In the genomic region with DNA sequence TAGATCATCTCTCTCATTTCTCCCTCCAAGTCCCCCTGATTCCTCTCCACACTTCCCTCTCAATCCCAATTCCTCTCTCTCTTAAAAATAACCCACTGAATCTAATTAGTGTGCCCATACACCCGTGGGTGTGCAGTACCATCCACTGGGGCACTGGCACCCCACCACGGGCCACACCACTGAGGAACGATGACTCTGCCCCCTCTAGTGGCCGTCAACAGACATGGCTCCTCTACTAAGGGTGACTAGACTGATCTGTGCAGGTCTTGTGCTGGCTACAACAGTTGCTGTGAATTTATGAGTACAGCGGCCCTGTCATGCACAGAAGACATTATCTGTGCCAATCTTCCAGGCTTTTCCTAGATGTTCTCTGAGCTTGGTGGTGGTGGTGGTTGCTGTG, we compare ENCODE assay signal across 11 mouse cellular contexts. TPM values are rescaled to one million over a fixed set of nuclear protein-coding genes. Genes with fewer than 3 reads are reported as not detected.
A peak's percentile ranks its signal among the peaks of the same experiment; 100 is the strongest.
DNase-seq lines count a peak whose midpoint lies in the region; TF ChIP-seq lines count a peak whose summit lies in the region.
"Had no signal": no experiment of that assay in that cellular context is flagged by ENCODE, and none has a peak within 500 bp of the region (broad histone marks: within the 10 kb centered on the region; RNA-seq: fewer than 3 reads in every experiment).

No protein-coding gene starts in this region.

- no peak for DNase-seq in heart, adult 2 months
- no peak for DNase-seq in heart, postnatal 4 days
- peak; percentile 30 for DNase-seq in retina, postnatal 1 day
- no peak for DNase-seq in retina, embryonic 14.5 days (ENCODE audit: low spot score)
- peak; percentile 55 for DNase-seq in naive thymus-derived CD4-positive, alpha-beta T cell, adult 2 months (ENCODE audit: low read depth)
- no peak for DNase-seq in kidney, adult 9 months
- no peak for DNase-seq in spleen, adult 12 weeks (ENCODE audit: low spot score)

- intact Hi-C loops in heart, adult 2 months (cut with DNase I) = no loop called here

- TF ChIP-seq CTCF in heart, adult 2 months (IDR thresholded peaks at IDR 0.05) = peak; percentile 61
- peak; percentile 64 for TF ChIP-seq CTCF in bone marrow, adult 2 months (IDR thresholded peaks at IDR 0.05; ENCODE audit: control insufficient read depth, insufficient read depth, low read length)

- H3K9ac ChIP-seq in heart, adult 2 months (ENCODE audit: low read depth, low read length) = no peak overlapping the region

- no peaks in the 10 kb centered on the region for H3K36me3 ChIP-seq in heart, adult 2 months (ENCODE audit: control insufficient read depth, insufficient read depth, low read length)

- H3K27me3 ChIP-seq in heart, adult 2 months (ENCODE audit: control insufficient read depth, insufficient read depth, low read length) = no peaks in the 10 kb centered on the region

- no peak overlapping the region for H3K4me3 ChIP-seq in heart, adult 2 months
- no peak overlapping the region for H3K4me3 ChIP-seq in bone marrow, adult 2 months (replicated peaks; ENCODE audit: control insufficient read depth, low read depth, low read length)

- TF ChIP-seq POLR2A in heart, adult 2 months (IDR thresholded peaks at IDR 0.05; ENCODE audit: insufficient read depth, low read depth, low read length) = no peak
- no peak for TF ChIP-seq POLR2A in bone marrow, adult 2 months (IDR thresholded peaks at IDR 0.05; ENCODE audit: borderline replicate concordance, control insufficient read depth, low read depth, low read length)

- no peak for TF ChIP-seq EP300 in heart, adult 2 months (IDR thresholded peaks at IDR 0.05; ENCODE audit: insufficient read depth, low read depth, low read length)

- no peaks in the 10 kb centered on the region for H3K79me2 ChIP-seq in heart, adult 2 months (replicated peaks; ENCODE audit: control insufficient read depth, insufficient read depth, low read length)

- H3K4me1 ChIP-seq in heart, adult 2 months (ENCODE audit: control insufficient read depth, insufficient read depth, low read length) = no peaks in the 10 kb centered on the region; the same call in 1 of the 2 replicates
- no peaks in the 10 kb centered on the region for H3K4me1 ChIP-seq in bone marrow, adult 2 months (ENCODE audit: control insufficient read depth, insufficient read depth, low read length)

- H3K27ac ChIP-seq in heart, adult 2 months = no peak overlapping the region
- no peak overlapping the region for H3K27ac ChIP-seq in bone marrow, adult 2 months (ENCODE audit: control insufficient read depth, insufficient read depth, low read depth, low read length, poor library complexity)
- H3K27ac ChIP-seq: macrophage had no signal

- WGBS in heart, adult 2 months = 25% methylated on average over 5 of the region's 5 CpGs
- 22% methylated on average over 5 of the region's 5 CpGs for WGBS in bone marrow, adult 2 months

RNA-seq across cellular contexts. Expression of gene Wfdc12, which starts 1.7 kb away (rescaled TPM):
- not detected for total RNA-seq in heart, adult 2 months (2021)
- not detected in 2 replicates for polyA plus RNA-seq in heart, adult 2 months (2012; rRNA removed)
- not detected for total RNA-seq in heart, postnatal 4 days (2021)
- not detected in 2 replicates for polyA plus RNA-seq in bone marrow, adult 2 months (2011; ENCODE audit: insufficient read depth, insufficient read length, low replicate concordance, missing spikeins)
- total RNA-seq: heart, adult 8-10 months had no signal
- polyA plus RNA-seq: large intestine, adult 2 months; macrophage had no signal

RNA-seq across cellular contexts. Expression of gene Wfdc5, which starts 6.2 kb away (rescaled TPM):
- not detected for total RNA-seq in heart, adult 2 months (2021)
- not detected in 2 replicates for polyA plus RNA-seq in heart, adult 2 months (2012; rRNA removed)
- total RNA-seq in heart, postnatal 4 days (2021) = not detected
- not detected in 2 replicates for polyA plus RNA-seq in bone marrow, adult 2 months (2011; ENCODE audit: insufficient read depth, insufficient read length, low replicate concordance, missing spikeins)
- total RNA-seq: heart, adult 8-10 months had no signal
- polyA plus RNA-seq: large intestine, adult 2 months; macrophage had no signal

RNA-seq across cellular contexts. Expression of gene Wfdc15a, which starts 11.2 kb away (rescaled TPM):
- total RNA-seq in heart, adult 2 months (2021) = not detected
- not detected in 2 replicates for polyA plus RNA-seq in heart, adult 2 months (2012; rRNA removed)
- total RNA-seq in heart, postnatal 4 days (2021) = not detected
- polyA plus RNA-seq in bone marrow, adult 2 months (2011; ENCODE audit: insufficient read depth, insufficient read length, low replicate concordance, missing spikeins) = not detected in 2 replicates
- total RNA-seq: heart, adult 8-10 months had no signal
- polyA plus RNA-seq: large intestine, adult 2 months; macrophage had no signal

RNA-seq across cellular contexts. Expression of gene Kcns1, which starts 17.8 kb away (rescaled TPM):
- total RNA-seq in heart, adult 2 months (2021) = not detected
- polyA plus RNA-seq in heart, adult 2 months (2012; rRNA removed) = 0.12 and 0.18 TPM in 2 replicates
- under 1 TPM in 1 of 2 experiments, not detected in 1; 0.19 TPM for total RNA-seq in heart, postnatal 4 days (2021)
- polyA plus RNA-seq in bone marrow, adult 2 months (2011; ENCODE audit: insufficient read depth, insufficient read length, low replicate concordance, missing spikeins) = not detected in 2 replicates
- polyA plus RNA-seq: macrophage had no signal

RNA-seq across cellular contexts. Expression of gene Wfdc15b, which starts 32.7 kb away (rescaled TPM):
- not detected for total RNA-seq in heart, adult 2 months (2021)
- not detected in 2 replicates for polyA plus RNA-seq in heart, adult 2 months (2012; rRNA removed)
- not detected for total RNA-seq in heart, postnatal 4 days (2021)
- 3.2 TPM in 1 of 2 replicates, not detected in the other for polyA plus RNA-seq in bone marrow, adult 2 months (2011; ENCODE audit: insufficient read depth, insufficient read length, low replicate concordance, missing spikeins)
- total RNA-seq: heart, adult 8-10 months had no signal
- polyA plus RNA-seq: large intestine, adult 2 months; macrophage had no signal

Comparison
In these comparisons a context has a peak if more than half of its experiments do, and no peak if none do; other contexts are left out.
1. DNase-seq: peak in retina, postnatal 1 day (single experiment) and naive thymus-derived CD4-positive, alpha-beta T cell, adult 2 months (single experiment); none in heart, adult 2 months (0 of 2), heart, postnatal 4 days (single experiment), retina, embryonic 14.5 days (single experiment), kidney, adult 9 months (single experiment) and spleen, adult 12 weeks (single experiment).